Mouse (Mus musculus) right cerebral cortex, postnatal 10 days (tissue): ENCODE results near the gene Dhh.

Experiments
- DNase-seq, 2 experiments: peaks; one replicate each; pipeline ENCODE4 v3.0.0; 2021; ENCODE audit warnings: low spot score in 2 of 2

Gene Dhh

GRCm38 (mm10) chr15:98851229-98851818 lies 47.0 kb downstream of the Dhh start:
- DNase-seq: no peak

- DNase-seq: no peak
These were observed 47.7 kb downstream of the Dhh start for GRCm38 (mm10) chr15:98850668-98851067.

- DNase-seq: no peak
These were observed 48.3 kb downstream of the Dhh start for GRCm38 (mm10) chr15:98849956-98850600.

- DNase-seq: no peak
These were observed 49.2 kb downstream of the Dhh start for GRCm38 (mm10) chr15:98849165-98849564.

- DNase-seq: no peak
These were observed 52.2 kb downstream of the Dhh start for GRCm38 (mm10) chr15:98846140-98846539.

- no peak for DNase-seq
These were observed 53.2 kb downstream of the Dhh start for GRCm38 (mm10) chr15:98845149-98845548.

- no peak for DNase-seq
These were observed 54.6 kb downstream of the Dhh start for GRCm38 (mm10) chr15:98843595-98844223.
